Comparison of ENCODE assay signal across 9 mouse cellular contexts in the genomic region with DNA sequence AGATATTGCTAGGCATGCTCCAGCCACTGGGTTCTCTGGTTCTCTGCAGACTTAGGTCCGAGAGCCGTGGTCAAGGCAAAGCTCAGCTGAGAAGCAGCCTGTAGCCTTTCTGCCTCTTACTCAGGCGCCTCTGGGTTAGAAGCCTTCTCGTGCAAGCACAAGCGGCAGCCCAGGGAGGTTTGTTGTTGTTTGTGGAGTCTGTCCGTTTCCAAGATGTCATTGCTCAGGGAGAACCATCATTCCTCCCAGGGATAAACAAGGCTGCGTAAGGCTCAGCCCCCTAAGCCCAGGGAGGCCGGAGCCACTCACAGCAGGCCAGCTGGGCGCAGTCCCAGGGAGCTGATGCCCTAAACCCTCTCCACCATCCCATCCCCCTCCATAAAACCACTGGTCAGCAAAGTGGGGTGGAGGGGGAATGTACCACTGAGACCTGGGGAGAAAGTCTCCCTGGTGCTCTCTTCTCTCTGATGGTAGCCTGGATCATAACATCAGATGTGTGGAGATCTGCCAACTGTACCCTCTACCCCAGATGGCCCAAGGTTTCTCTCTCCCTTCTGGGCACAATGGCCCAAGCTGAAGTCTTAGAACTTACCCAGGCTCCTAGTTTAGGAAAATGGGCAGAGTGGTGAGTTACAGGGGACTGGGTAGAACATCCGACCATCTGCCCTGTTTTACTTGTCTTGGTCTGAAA.
DNase-seq lines count a peak whose midpoint lies in the region; ATAC-seq lines count a peak whose summit lies in the region.
"Had no signal": no experiment of that assay in that cellular context is flagged by ENCODE, and none has a peak within 500 bp of the region (broad histone marks: within the 10 kb centered on the region; RNA-seq: fewer than 3 reads in every experiment).

No protein-coding gene starts in this region.

- peaks cover 39% of the 10 kb centered on the region for H3K36me3 ChIP-seq in forebrain, embryonic 10.5 days (replicated peaks)
- H3K36me3 ChIP-seq in forebrain, embryonic 11.5 days (ENCODE audit: control insufficient read depth, insufficient read depth, low read length), result no peaks in the 10 kb centered on the region; the same call in 1 of the 2 replicates
- H3K36me3 ChIP-seq in forebrain, embryonic 16.5 days (ENCODE audit: control insufficient read depth, insufficient read depth), result no peaks in the 10 kb centered on the region
- H3K36me3 ChIP-seq in midbrain, embryonic 12.5 days, result peaks cover 15% of the 10 kb centered on the region

- H3K4me3 ChIP-seq in forebrain, embryonic 10.5 days, result no peak overlapping the region
- H3K4me3 ChIP-seq in forebrain, embryonic 11.5 days (ENCODE audit: low read depth, low read length), result no peak overlapping the region
- no peak overlapping the region for H3K4me3 ChIP-seq in forebrain, embryonic 16.5 days (replicated peaks; ENCODE audit: low read length)
- peak overlapping the region; percentile 3; the same call in 1 of the 2 replicates for H3K4me3 ChIP-seq in midbrain, embryonic 12.5 days

- peak overlapping the region; percentile 40; the same call in 1 of the 2 replicates for H3K27ac ChIP-seq in forebrain, embryonic 10.5 days
- no peak overlapping the region for H3K27ac ChIP-seq in forebrain, embryonic 11.5 days (ENCODE audit: low read depth, low read length)
- no peak overlapping the region for H3K27ac ChIP-seq in forebrain, embryonic 16.5 days (ENCODE audit: low read length)
- no peak overlapping the region for H3K27ac ChIP-seq in midbrain, embryonic 12.5 days (replicated peaks)

- no peak for DNase-seq in forebrain, embryonic 10.5 days (ENCODE audit: extremely low spot score, low spot score)
- no peak for DNase-seq in forebrain, embryonic 11.5 days (ENCODE audit: low spot score)
- DNase-seq in brain, adult 2 months (ENCODE audit: low read depth, low spot score), result peak; percentile 46
- no peak for DNase-seq in gastrocnemius, postnatal 10 days
- no peak for DNase-seq in ovary, postnatal 14 days (ENCODE audit: low spot score)
- DNase-seq: thymus, adult 18-20 months had no signal

- H3K9me3 ChIP-seq in forebrain, embryonic 10.5 days, result no peaks in the 10 kb centered on the region
- H3K9me3 ChIP-seq in forebrain, embryonic 11.5 days (ENCODE audit: control insufficient read depth, low read length), result no peaks in the 10 kb centered on the region
- H3K9me3 ChIP-seq in forebrain, embryonic 16.5 days (ENCODE audit: control insufficient read depth, low read length), result no peaks in the 10 kb centered on the region
- H3K9me3 ChIP-seq in midbrain, embryonic 12.5 days, result no peaks in the 10 kb centered on the region

- H3K27me3 ChIP-seq in forebrain, embryonic 10.5 days (ENCODE audit: poor library complexity, severe bottlenecking), result peaks cover 9% of the 10 kb centered on the region
- H3K27me3 ChIP-seq in forebrain, embryonic 11.5 days (ENCODE audit: control insufficient read depth, insufficient read depth, low read length), result no peaks in the 10 kb centered on the region
- H3K27me3 ChIP-seq in forebrain, embryonic 16.5 days (replicated peaks; ENCODE audit: control insufficient read depth, insufficient read depth, low read length), result no peaks in the 10 kb centered on the region
- peaks cover 8% of the 10 kb centered on the region; the same call in 1 of the 2 replicates for H3K27me3 ChIP-seq in midbrain, embryonic 12.5 days

- no peak overlapping the region for H3K4me2 ChIP-seq in forebrain, embryonic 11.5 days (ENCODE audit: low read depth, low read length, severe bottlenecking)
- peak overlapping the region; percentile 5 for H3K4me2 ChIP-seq in forebrain, embryonic 16.5 days (ENCODE audit: low read length)
- peak overlapping the region; percentile 69 for H3K4me2 ChIP-seq in midbrain, embryonic 12.5 days (replicated peaks)

- 62% methylated on average over 10 of the region's 10 CpGs for WGBS in forebrain, embryonic 10.5 days
- 63% methylated on average over 10 of the region's 10 CpGs for WGBS in forebrain, embryonic 11.5 days
- WGBS in forebrain, embryonic 16.5 days, result 65% methylated on average over 10 of the region's 10 CpGs
- 51% methylated on average over 10 of the region's 10 CpGs for WGBS in midbrain, embryonic 12.5 days

- no peak overlapping the region for H3K9ac ChIP-seq in forebrain, embryonic 11.5 days (ENCODE audit: low read length)
- H3K9ac ChIP-seq in forebrain, embryonic 16.5 days (replicated peaks; ENCODE audit: low read depth, low read length), result no peak overlapping the region
- H3K9ac ChIP-seq in midbrain, embryonic 12.5 days (replicated peaks), result 0 out of 2 replicates have a peak overlapping the region, but pooled peaks have one; percentile 7

- peaks cover 55% of the 10 kb centered on the region for H3K4me1 ChIP-seq in forebrain, embryonic 10.5 days
- peaks cover 13% of the 10 kb centered on the region; the same call in 1 of the 2 replicates for H3K4me1 ChIP-seq in forebrain, embryonic 11.5 days (replicated peaks; ENCODE audit: control insufficient read depth, insufficient read depth, low read length)
- H3K4me1 ChIP-seq in forebrain, embryonic 16.5 days (replicated peaks; ENCODE audit: control insufficient read depth, insufficient read depth, low read length), result peaks cover 39% of the 10 kb centered on the region
- H3K4me1 ChIP-seq in midbrain, embryonic 12.5 days, result peaks cover 53% of the 10 kb centered on the region

- ATAC-seq in forebrain, embryonic 11.5 days (replicated peaks; ENCODE audit: low FRiP score), result no peak
- no peak for ATAC-seq in forebrain, embryonic 16.5 days
- no peak for ATAC-seq in midbrain, embryonic 12.5 days (ENCODE audit: low FRiP score, low read depth)
- ATAC-seq in megakaryocyte progenitor cell, adult 5-6 weeks (replicated peaks; ENCODE audit: poor library complexity), result no peak
